Mouse (Mus musculus) kidney, adult 2 months (tissue): ENCODE data around the gene Ccdc134.

Experiments
- CTCF ChIP-seq: fragments of 200-500 bp; conservative IDR thresholded peaks from 2 replicates; pipeline ENCODE4 v1.5.1; 2011; ENCODE audit warnings: low read depth, mild to moderate bottlenecking, control low read depth, low read length, moderate library complexity, mixed read lengths; ENCODE audit not compliant: insufficient read depth, insufficient read length
- POLR2A ChIP-seq: fragments of 200-500 bp; IDR thresholded peaks from one replicate; pipeline ENCODE4 v1.6.1; 2011; ENCODE audit warnings: low read depth, low read length, control low read depth

DNA sequence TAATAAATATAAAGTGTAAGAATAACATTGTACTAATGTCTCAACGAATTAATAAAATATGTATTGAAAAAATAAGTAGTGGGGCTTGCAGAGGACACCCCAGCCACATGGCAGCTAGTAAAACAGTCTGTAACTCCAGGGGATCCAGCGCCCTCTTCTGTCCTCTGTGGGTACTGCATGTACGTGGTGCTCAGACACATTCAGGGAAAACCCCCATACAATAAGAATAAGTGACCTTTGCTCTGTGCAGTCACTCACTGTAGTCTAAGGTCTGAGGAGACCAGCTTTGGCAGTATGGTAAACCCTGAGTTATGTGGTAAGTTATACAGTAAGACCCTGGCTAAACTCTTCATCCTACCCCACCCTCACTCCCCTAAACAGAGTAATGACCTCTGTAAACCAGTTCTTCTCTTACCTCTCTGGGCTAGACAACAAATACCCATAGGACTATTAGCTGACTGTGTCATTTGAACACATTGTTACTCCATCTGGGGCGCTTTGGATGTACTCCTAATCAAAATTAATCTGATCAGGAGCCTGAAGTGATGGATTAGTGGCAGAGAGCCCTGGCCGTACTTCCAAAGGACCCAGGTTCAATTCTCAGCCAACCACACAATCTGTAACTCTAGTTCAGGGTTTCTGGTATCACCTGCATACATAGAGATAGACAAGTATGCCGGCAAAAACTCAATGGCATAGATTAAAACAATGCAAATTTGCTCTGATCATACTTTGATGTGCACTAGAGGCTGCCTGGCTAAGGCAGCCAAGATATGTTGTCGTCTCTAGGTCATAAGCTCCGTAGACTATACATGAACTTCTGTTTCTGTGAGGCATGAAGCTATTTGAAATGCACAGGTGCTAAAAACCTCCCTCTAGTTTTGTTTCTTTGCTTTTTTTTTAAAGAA, 37.9 kb downstream of the Ccdc134 start:
- TF ChIP-seq CTCF (peak; percentile 90), POLR2A (no peak)
